Mouse (Mus musculus) testis, adult 2 months (tissue): ENCODE measurements around the gene Kit. TPM values are rescaled to one million over a fixed set of nuclear protein-coding genes. Genes with fewer than 3 reads are reported as not detected.

Experiments used
- H3K27ac ChIP-seq: fragments of 200-500 bp; 2 replicates; pipeline ENCODE4 v1.5.1; 2012; ENCODE audit warnings: low read depth, low read length; ENCODE audit not compliant: control insufficient read depth, insufficient read depth
- H3K27me3 ChIP-seq: fragments of 200-500 bp; 2 replicates; pipeline ENCODE4 v1.6.1; 2012; ENCODE audit warnings: mild to moderate bottlenecking, low read length, moderate library complexity; ENCODE audit not compliant: control insufficient read depth, insufficient read depth
- H3K36me3 ChIP-seq: fragments of 200-500 bp; 2 replicates; pipeline ENCODE4 v1.6.1; 2012; ENCODE audit warnings: mild to moderate bottlenecking, low read length; ENCODE audit not compliant: control insufficient read depth, insufficient read depth
- H3K4me1 ChIP-seq: fragments of 200-500 bp; 2 replicates; pipeline ENCODE4 v1.6.1; 2012; ENCODE audit warnings: low read length; ENCODE audit not compliant: control insufficient read depth, insufficient read depth
- H3K4me3 ChIP-seq: fragments of 200-500 bp; 2 replicates; pipeline ENCODE4 v1.5.1; 2012; ENCODE audit warnings: low read depth, mild to moderate bottlenecking, low read length, moderate library complexity, mixed read lengths; ENCODE audit not compliant: control insufficient read depth
- CTCF ChIP-seq: fragments of 200-500 bp; IDR thresholded peaks from 2 replicates; pipeline ENCODE4 v1.5.1; 2012; ENCODE audit warnings: low read depth, mild to moderate bottlenecking, inconsistent platforms, low read length, moderate library complexity; ENCODE audit not compliant: control insufficient read depth, insufficient read depth, insufficient replicate concordance
- POLR2A ChIP-seq: fragments of 200-500 bp; IDR thresholded peaks from 2 replicates; pipeline ENCODE4 v1.6.1; 2012; ENCODE audit warnings: low read depth, mild to moderate bottlenecking, inconsistent platforms, low read length, moderate library complexity; ENCODE audit not compliant: control insufficient read depth
- polyA plus RNA-seq: library from polyadenylated mRNA; depleted of rRNA; stranded (reverse); fragments of >200 nt; gene quantifications from 2 replicates; pipeline ENCODE4 v1.2.3, GENCODE M21; 2012

The Kit gene
- polyA plus RNA-seq, 1 experiment, result 13.8 TPM

- no peak for TF ChIP-seq CTCF
- TF ChIP-seq POLR2A, result no peak
- H3K4me1 ChIP-seq, result peaks cover 3% of the 10 kb centered on the region
- no peak overlapping the region for H3K4me3 ChIP-seq
- H3K36me3 ChIP-seq, result no peaks in the 10 kb centered on the region
- no peaks in the 10 kb centered on the region for H3K27me3 ChIP-seq
- H3K27ac ChIP-seq, result no peak overlapping the region
Measured at GRCm38 (mm10) chr5:75699081-75699480, 124.4 kb downstream of the Kit start.

- Histone ChIP-seq H3K27ac (no peak overlapping the region), H3K27me3 (no peaks in the 10 kb centered on the region), H3K4me1 (peaks cover 3% of the 10 kb centered on the region), H3K36me3 (no peaks in the 10 kb centered on the region), H3K4me3 (no peak overlapping the region)
- TF ChIP-seq POLR2A (no peak), CTCF (no peak)
Measured at GRCm38 (mm10) chr5:75699516-75699915, 124.8 kb downstream of the Kit start.

GRCm38 (mm10) chr5:75701662-75702061 lies 126.9 kb downstream of the Kit start:
- no peak for TF ChIP-seq CTCF
- TF ChIP-seq POLR2A, result no peak
- Histone ChIP-seq H3K4me1 (peaks cover 3% of the 10 kb centered on the region), H3K36me3 (no peaks in the 10 kb centered on the region), H3K27me3 (no peaks in the 10 kb centered on the region), H3K27ac (no peak overlapping the region), H3K4me3 (no peak overlapping the region)

GRCm38 (mm10) chr5:75702080-75702479 lies 127.4 kb downstream of the Kit start:
- no peak for TF ChIP-seq POLR2A
- no peak for TF ChIP-seq CTCF
- H3K36me3 ChIP-seq, result no peaks in the 10 kb centered on the region
- H3K4me3 ChIP-seq, result no peak overlapping the region
- no peaks in the 10 kb centered on the region for H3K27me3 ChIP-seq
- peaks cover 3% of the 10 kb centered on the region for H3K4me1 ChIP-seq
- H3K27ac ChIP-seq, result no peak overlapping the region

- Histone ChIP-seq H3K27ac (no peak overlapping the region), H3K27me3 (no peaks in the 10 kb centered on the region), H3K4me1 (no peaks in the 10 kb centered on the region), H3K4me3 (no peak overlapping the region), H3K36me3 (no peaks in the 10 kb centered on the region)
- TF ChIP-seq POLR2A (no peak), CTCF (no peak)
Measured at GRCm38 (mm10) chr5:75704584-75705175, 130.0 kb downstream of the Kit start.

- H3K4me1 ChIP-seq, result no peaks in the 10 kb centered on the region
- no peak overlapping the region for H3K4me3 ChIP-seq
- H3K27me3 ChIP-seq, result no peaks in the 10 kb centered on the region
- no peak overlapping the region for H3K27ac ChIP-seq
- no peaks in the 10 kb centered on the region for H3K36me3 ChIP-seq
- TF ChIP-seq CTCF, result no peak
- TF ChIP-seq POLR2A, result no peak
Measured at GRCm38 (mm10) chr5:75705421-75705820, 130.7 kb downstream of the Kit start.
